Mouse (Mus musculus): Measurements from ENCODE around the gene Aldh5a1. TPM values are rescaled to one million over a fixed set of nuclear protein-coding genes. Genes with fewer than 3 reads are reported as not detected.

Aldh5a1 gene
- polyA plus RNA-seq, 1 experiment from 2014 or later, result 7.9 TPM

DNA sequence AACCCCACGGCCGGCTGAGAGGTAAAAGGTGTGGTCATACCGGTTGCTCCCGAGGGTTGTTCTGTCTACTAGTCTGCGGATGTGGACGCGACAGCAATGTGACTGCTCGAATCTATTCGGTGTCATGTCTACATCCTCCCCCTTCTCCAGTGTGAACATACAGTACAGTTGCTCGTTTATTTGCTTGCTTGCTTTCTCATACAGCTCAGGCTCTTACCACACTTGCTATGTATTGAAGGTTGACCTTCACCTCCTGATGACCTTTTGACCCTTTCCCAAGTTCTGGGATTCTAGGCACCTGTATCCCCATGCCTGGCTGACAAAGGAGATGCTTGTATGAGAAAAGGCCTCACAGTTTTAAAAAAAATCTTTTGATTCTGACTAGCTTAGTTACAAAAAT is 69.7 kb downstream of the Aldh5a1 start:
- Histone ChIP-seq H3K9ac (ENCODE audit: low read depth, low read length) (no peak overlapping the region), H3K27me3 (ENCODE audit: insufficient read depth, low read length) (no peaks in the 10 kb centered on the region), H3K4me1 (replicated peaks; ENCODE audit: insufficient read depth, low read length) (no peaks in the 10 kb centered on the region), H3K36me3 (ENCODE audit: insufficient read depth, low read length) (no peaks in the 10 kb centered on the region), H3K9me3 (replicated peaks; ENCODE audit: low read length) (no peaks in the 10 kb centered on the region), H3K27ac (no peak overlapping the region), H3K4me3 (replicated peaks; ENCODE audit: low read depth, low read length) (no peak overlapping the region), H3K4me2 (ENCODE audit: low read length) (no peak overlapping the region)
- DNase-seq (ENCODE audit: low spot score), result no peak
- TF ChIP-seq CTCF (IDR thresholded peaks at IDR 0.05; ENCODE audit: low read depth), result no peak
- ATAC-seq (replicated peaks; ENCODE audit: low FRiP score, low read depth), result no peak
- WGBS, result 69% methylated on average over 10 of the region's 10 CpGs

DNA sequence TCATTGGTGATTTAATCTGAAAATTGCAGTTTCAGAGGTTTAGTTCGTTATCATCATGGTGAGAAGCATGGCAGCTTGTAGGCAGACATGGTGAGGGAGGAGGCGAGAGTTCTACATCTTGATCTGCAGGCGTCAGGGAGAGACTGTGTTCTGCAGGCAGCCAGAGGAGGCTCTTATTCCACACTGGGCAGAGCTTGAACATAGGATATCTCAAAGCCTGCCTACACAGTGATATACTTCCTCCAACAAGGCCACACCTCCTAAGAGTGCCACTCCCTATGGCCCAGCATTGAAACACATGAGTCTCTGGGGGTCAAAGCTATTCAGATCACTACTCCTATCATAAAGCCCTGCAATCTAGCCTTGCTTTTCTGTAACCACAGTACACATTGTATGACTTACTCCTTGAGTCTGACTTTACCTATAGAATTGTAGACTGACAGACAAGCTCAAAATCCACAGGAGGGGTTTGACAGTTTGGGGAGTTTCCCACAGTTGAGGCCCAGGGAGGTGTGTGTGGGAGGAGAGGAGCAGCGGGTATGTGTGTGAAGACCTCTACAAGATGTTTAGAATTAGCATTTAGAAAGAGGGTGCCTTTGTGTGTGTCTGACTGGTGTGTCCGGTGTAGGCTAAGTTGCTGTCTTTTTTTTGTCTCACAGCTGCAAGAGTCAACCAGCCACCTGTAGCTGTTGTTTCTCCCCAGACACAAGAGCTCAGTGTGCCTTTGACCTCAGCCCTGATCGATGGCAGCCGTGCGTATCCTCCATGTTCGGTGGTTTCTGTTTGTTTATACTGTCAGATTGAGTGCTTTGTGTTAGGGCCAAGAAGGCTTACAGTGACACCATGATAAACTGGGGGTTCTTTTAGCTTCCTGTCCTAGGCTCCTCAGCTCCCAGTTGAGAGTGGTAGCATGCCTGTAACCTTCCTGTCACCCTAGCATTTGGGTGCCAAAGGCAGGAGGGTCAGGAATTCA is 70.7 kb downstream of the Aldh5a1 start:
- no peak overlapping the region for H3K4me3 ChIP-seq (replicated peaks; ENCODE audit: low read depth, low read length)
- H3K4me2 ChIP-seq (ENCODE audit: low read length), result no peak overlapping the region
- no peaks in the 10 kb centered on the region; the same call in 1 of the 2 replicates for H3K4me1 ChIP-seq (replicated peaks; ENCODE audit: insufficient read depth, low read length)
- H3K36me3 ChIP-seq (ENCODE audit: insufficient read depth, low read length), result no peaks in the 10 kb centered on the region
- no peak overlapping the region for H3K9ac ChIP-seq (ENCODE audit: low read depth, low read length)
- no peak overlapping the region for H3K27ac ChIP-seq
- no peaks in the 10 kb centered on the region for H3K27me3 ChIP-seq (ENCODE audit: insufficient read depth, low read length)
- 37% methylated on average over 9 of the region's 9 CpGs for WGBS
- H3K9me3 ChIP-seq (replicated peaks; ENCODE audit: low read length), result no peaks in the 10 kb centered on the region
- ATAC-seq (replicated peaks; ENCODE audit: low FRiP score, low read depth) (peak; percentile 59; the same call in 1 of the 2 replicates), DNase-seq (ENCODE audit: low spot score) (peak; percentile 59)
- TF ChIP-seq CTCF (IDR thresholded peaks at IDR 0.05; ENCODE audit: low read depth), result no peak

DNA sequence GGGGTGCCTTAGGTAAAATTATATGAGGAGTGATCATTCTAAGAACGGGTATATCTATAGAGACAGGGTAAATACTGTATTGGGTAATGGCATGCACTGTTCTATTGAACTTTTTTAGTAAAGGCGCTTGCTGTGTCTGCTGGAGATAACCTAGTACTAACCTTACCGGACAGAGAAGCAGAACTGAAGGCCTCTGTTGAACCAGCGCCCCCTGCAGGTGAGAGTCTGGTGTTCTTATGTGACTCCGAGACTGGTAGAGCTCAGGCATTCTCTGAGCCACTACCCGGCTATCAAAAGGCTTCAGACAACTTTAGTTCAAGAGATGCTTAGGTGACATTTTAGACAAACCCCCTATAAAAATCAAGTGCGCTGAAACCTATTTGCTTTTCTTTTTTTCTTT is 74.9 kb downstream of the Aldh5a1 start:
- no peak overlapping the region for H3K4me3 ChIP-seq (replicated peaks; ENCODE audit: low read depth, low read length)
- no peak overlapping the region for H3K9ac ChIP-seq (ENCODE audit: low read depth, low read length)
- no peak overlapping the region for H3K4me2 ChIP-seq (ENCODE audit: low read length)
- DNase-seq (ENCODE audit: low spot score) (peak; percentile 38), ATAC-seq (replicated peaks; ENCODE audit: low FRiP score, low read depth) (no peak)
- no peaks in the 10 kb centered on the region for H3K9me3 ChIP-seq (replicated peaks; ENCODE audit: low read length)
- WGBS, result 68% methylated on average over 7 of the region's 7 CpGs
- TF ChIP-seq CTCF (IDR thresholded peaks at IDR 0.05; ENCODE audit: low read depth), result peak; percentile 58
- H3K27ac ChIP-seq, result no peak overlapping the region
- H3K4me1 ChIP-seq (replicated peaks; ENCODE audit: insufficient read depth, low read length), result no peaks in the 10 kb centered on the region; the same call in 1 of the 2 replicates
- H3K27me3 ChIP-seq (ENCODE audit: insufficient read depth, low read length), result no peaks in the 10 kb centered on the region
- no peaks in the 10 kb centered on the region for H3K36me3 ChIP-seq (ENCODE audit: insufficient read depth, low read length)

DNA sequence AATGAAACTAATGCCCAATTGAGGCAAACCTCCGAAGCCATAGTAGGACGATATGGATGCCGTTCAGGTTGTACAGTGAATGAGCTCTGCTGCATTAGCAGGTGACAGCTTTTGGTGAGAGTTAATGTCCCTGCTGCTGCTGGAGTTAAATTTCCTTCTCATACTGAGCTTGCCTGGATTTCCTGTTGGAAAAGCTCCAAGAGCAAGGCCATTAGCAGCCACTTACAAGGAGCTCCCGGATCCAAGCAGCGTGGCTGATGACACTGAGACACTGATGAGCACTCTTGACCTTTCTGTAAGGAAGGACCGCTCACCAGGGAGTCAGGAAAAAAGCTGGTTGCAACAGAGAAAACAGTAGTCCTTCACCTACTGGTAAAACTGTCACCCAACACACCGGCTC is 75.4 kb downstream of the Aldh5a1 start:
- no peak overlapping the region for H3K4me3 ChIP-seq (replicated peaks; ENCODE audit: low read depth, low read length)
- no peaks in the 10 kb centered on the region for H3K27me3 ChIP-seq (ENCODE audit: insufficient read depth, low read length)
- DNase-seq (ENCODE audit: low spot score) (peak; percentile 55), ATAC-seq (replicated peaks; ENCODE audit: low FRiP score, low read depth) (no peak)
- no peaks in the 10 kb centered on the region; the same call in 1 of the 2 replicates for H3K4me1 ChIP-seq (replicated peaks; ENCODE audit: insufficient read depth, low read length)
- TF ChIP-seq CTCF (IDR thresholded peaks at IDR 0.05; ENCODE audit: low read depth), result no peak
- WGBS, result 28% methylated on average over 7 of the region's 7 CpGs
- H3K9ac ChIP-seq (ENCODE audit: low read depth, low read length), result no peak overlapping the region
- H3K27ac ChIP-seq, result no peak overlapping the region
- no peak overlapping the region for H3K4me2 ChIP-seq (ENCODE audit: low read length)
- no peaks in the 10 kb centered on the region for H3K9me3 ChIP-seq (replicated peaks; ENCODE audit: low read length)
- H3K36me3 ChIP-seq (ENCODE audit: insufficient read depth, low read length), result no peaks in the 10 kb centered on the region

DNA sequence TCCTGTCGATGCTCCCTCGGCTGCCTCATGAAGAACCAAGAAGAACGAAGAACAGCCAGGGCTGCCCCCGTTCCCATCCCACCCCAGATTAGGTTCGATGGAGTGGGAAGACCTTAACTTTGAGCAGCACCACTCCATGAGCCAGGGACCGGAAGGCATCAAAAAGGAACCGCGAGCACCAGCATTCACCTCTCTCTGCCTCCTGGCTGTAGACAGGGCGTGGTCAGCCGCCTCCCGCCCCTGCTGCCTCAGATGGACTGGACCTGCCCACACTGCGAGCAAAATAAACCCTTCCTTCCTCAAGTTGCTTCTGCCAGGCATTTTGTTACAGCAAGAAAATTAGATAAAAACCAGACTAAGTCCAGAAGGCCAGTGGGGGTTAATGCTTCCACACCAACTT is 76.4 kb downstream of the Aldh5a1 start:
- Histone ChIP-seq H3K4me2 (ENCODE audit: low read length) (no peak overlapping the region), H3K27ac (no peak overlapping the region), H3K4me1 (replicated peaks; ENCODE audit: insufficient read depth, low read length) (no peaks in the 10 kb centered on the region; the same call in 1 of the 2 replicates), H3K9me3 (replicated peaks; ENCODE audit: low read length) (no peaks in the 10 kb centered on the region), H3K27me3 (ENCODE audit: insufficient read depth, low read length) (no peaks in the 10 kb centered on the region), H3K4me3 (replicated peaks; ENCODE audit: low read depth, low read length) (no peak overlapping the region), H3K36me3 (ENCODE audit: insufficient read depth, low read length) (no peaks in the 10 kb centered on the region), H3K9ac (ENCODE audit: low read depth, low read length) (no peak overlapping the region)
- 61% methylated on average over 12 of the region's 12 CpGs for WGBS
- DNase-seq (ENCODE audit: low spot score), result no peak
- no peak for TF ChIP-seq CTCF (IDR thresholded peaks at IDR 0.05; ENCODE audit: low read depth)
- no peak for ATAC-seq (replicated peaks; ENCODE audit: low FRiP score, low read depth)

DNA sequence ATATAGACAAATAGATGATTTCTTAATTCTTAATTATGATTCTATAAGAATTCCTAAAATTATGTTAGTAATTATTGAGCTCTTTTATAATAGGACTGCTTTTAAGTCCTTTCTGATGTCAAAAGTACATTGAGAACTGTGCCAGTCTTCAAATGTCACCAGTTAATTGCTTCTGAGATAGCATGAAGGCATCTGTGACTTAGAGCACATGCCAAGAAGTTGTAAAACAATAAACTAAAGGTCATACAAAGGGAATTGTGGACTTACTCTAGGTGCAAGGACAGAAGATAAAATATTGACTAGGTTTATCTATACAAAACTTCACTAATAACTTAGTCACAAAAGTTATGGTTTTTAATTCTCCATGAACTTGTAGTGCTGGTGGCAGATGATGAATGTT is 78.3 kb downstream of the Aldh5a1 start:
- Histone ChIP-seq H3K4me3 (replicated peaks; ENCODE audit: low read depth, low read length) (no peak overlapping the region), H3K4me1 (replicated peaks; ENCODE audit: insufficient read depth, low read length) (no peaks in the 10 kb centered on the region; the same call in 1 of the 2 replicates), H3K27ac (no peak overlapping the region), H3K36me3 (ENCODE audit: insufficient read depth, low read length) (no peaks in the 10 kb centered on the region), H3K9me3 (replicated peaks; ENCODE audit: low read length) (no peaks in the 10 kb centered on the region), H3K9ac (ENCODE audit: low read depth, low read length) (no peak overlapping the region), H3K27me3 (ENCODE audit: insufficient read depth, low read length) (no peaks in the 10 kb centered on the region), H3K4me2 (ENCODE audit: low read length) (no peak overlapping the region)
- DNase-seq (ENCODE audit: low spot score) (no peak), ATAC-seq (replicated peaks; ENCODE audit: low FRiP score, low read depth) (no peak)
- no peak for TF ChIP-seq CTCF (IDR thresholded peaks at IDR 0.05; ENCODE audit: low read depth)

Other genes with a start within 250 kb of the Aldh5a1 start
- not detected in 2 replicates for gene Armh2, start 196.4 kb downstream of the Aldh5a1 start, polyA plus RNA-seq (2015; fragmentation: Nextera tagmentation; extraction: Ambion mirVana)
- 69.8 and 78.7 TPM in 2 replicates for gene Gmnn, start 175.7 kb downstream of the Aldh5a1 start, polyA plus RNA-seq (2015; fragmentation: Nextera tagmentation; extraction: Ambion mirVana)
- 19.1 and 20.6 TPM in 2 replicates for gene BC005537, start 136.0 kb downstream of the Aldh5a1 start, polyA plus RNA-seq (2015; fragmentation: Nextera tagmentation; extraction: Ambion mirVana)
- 238 and 244 TPM in 2 replicates for gene Acot13, start 106.1 kb downstream of the Aldh5a1 start, polyA plus RNA-seq (2015; fragmentation: Nextera tagmentation; extraction: Ambion mirVana)
- 50.8 and 51.8 TPM in 2 replicates for gene Tdp2, start 106.0 kb downstream of the Aldh5a1 start, polyA plus RNA-seq (2015; fragmentation: Nextera tagmentation; extraction: Ambion mirVana)
- 0.82 and 1.1 TPM in 2 replicates for gene D130043K22Rik, start 92.5 kb downstream of the Aldh5a1 start, polyA plus RNA-seq (2015; fragmentation: Nextera tagmentation; extraction: Ambion mirVana)
- gene Gpld1, start 5.5 kb upstream of the Aldh5a1 start, polyA plus RNA-seq (2015; fragmentation: Nextera tagmentation; extraction: Ambion mirVana), result 0.71 and 0.86 TPM in 2 replicates
- 13.7 and 13.8 TPM in 2 replicates for gene Mrs2, start 82.7 kb upstream of the Aldh5a1 start, polyA plus RNA-seq (2015; fragmentation: Nextera tagmentation; extraction: Ambion mirVana)
- 73.7 and 88.5 TPM in 2 replicates for gene Dcdc2a, start 118.3 kb upstream of the Aldh5a1 start, polyA plus RNA-seq (2015; fragmentation: Nextera tagmentation; extraction: Ambion mirVana)